Mouse (Mus musculus): Measurements from ENCODE around the gene Pnliprp1. TPM values are rescaled to one million over a fixed set of nuclear protein-coding genes. Genes with fewer than 3 reads are reported as not detected.

Pnliprp1 gene
- polyA plus RNA-seq (2014; fragmentation: Nextera tagmentation; extraction: Ambion mirVana): 0.35 TPM in 1 of 2 replicates, not detected in the other

DNA sequence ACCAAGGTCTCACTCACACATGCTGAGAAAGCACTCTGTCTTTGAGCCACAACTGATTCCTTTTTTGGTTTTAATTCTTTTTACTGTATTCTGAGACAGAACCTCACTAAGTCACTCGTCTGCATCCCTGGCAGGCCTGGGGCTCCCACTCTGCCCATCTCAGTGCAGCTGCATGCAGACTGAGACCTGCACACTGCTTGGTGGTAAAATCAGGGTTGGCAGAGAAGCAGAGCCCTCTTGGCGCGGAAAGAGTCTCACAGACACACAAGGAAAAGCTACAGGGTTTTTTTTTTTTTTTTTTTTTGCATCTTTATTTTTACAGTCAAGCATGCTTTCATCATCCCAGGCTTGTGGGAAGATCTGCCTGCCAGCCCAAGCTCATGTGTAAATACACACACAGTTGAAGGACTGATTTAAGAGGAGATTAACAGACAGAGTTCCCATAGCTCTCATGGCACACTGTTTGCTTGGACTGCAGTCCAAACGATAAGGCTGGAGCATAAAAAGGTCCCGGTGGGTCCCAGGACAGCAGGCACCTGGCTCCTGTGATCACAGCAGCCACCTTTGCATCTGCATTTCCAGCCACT lies at the start of gene Pnliprp1:
Pnliprp1 (plus strand) TSS at position 443 of the 587 bp plus-strand sequence.
- Histone ChIP-seq H3K4me2 (replicated peaks) (no peak within 1 kb of the TSS), H3K4me1 (replicated peaks; ENCODE audit: control insufficient read depth, insufficient read depth, low read length) (no peaks in the 10 kb centered on the region), H3K9ac (no peak within 1 kb of the TSS), H3K27me3 (ENCODE audit: control insufficient read depth, insufficient read depth, low read length) (no peaks in the 10 kb centered on the region), H3K4me3 (replicated peaks; ENCODE audit: low read length) (no peak within 1 kb of the TSS), H3K9me3 (ENCODE audit: control insufficient read depth, low read length) (peaks cover 7% of the 10 kb centered on the region; the same call in 1 of the 2 replicates), H3K27ac (no peak within 1 kb of the TSS), H3K36me3 (replicated peaks; ENCODE audit: control insufficient read depth, insufficient read depth) (no peaks in the 10 kb centered on the region)
- WGBS: 67% methylated on average over 5 of the region's 5 CpGs
- DNase-seq (ENCODE audit: low spot score) (no peak), ATAC-seq (ENCODE audit: low FRiP score) (no peak)

DNA sequence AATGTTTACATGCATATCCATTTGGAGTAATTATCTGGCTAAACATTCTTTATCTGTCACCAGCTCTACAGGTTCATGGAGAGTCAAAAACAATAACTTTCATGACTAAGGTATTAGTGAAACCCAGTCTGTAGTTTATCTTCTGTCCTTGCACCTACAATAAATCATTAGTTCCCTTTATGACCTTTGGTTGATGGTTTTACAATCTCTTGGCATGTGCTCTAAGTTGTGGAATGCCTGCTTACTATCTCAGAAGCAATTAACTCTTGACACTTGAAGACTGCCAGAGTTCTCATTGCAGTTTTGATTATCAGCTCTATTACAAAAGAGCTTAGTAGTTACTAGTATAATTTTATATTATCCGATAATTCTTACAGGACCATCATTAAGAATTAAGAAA lies 39.8 kb upstream of the Pnliprp1 start:
- H3K4me1 ChIP-seq (replicated peaks; ENCODE audit: control insufficient read depth, insufficient read depth, low read length): no peaks in the 10 kb centered on the region
- no peaks in the 10 kb centered on the region for H3K36me3 ChIP-seq (replicated peaks; ENCODE audit: control insufficient read depth, insufficient read depth)
- no peaks in the 10 kb centered on the region for H3K9me3 ChIP-seq (ENCODE audit: control insufficient read depth, low read length)
- ATAC-seq (ENCODE audit: low FRiP score) (no peak), DNase-seq (ENCODE audit: low spot score) (no peak)
- H3K9ac ChIP-seq: no peak overlapping the region
- no peaks in the 10 kb centered on the region for H3K27me3 ChIP-seq (ENCODE audit: control insufficient read depth, insufficient read depth, low read length)
- 84% methylated on average over 1 of the region's 1 CpGs for WGBS
- H3K4me3 ChIP-seq (replicated peaks; ENCODE audit: low read length): no peak overlapping the region
- H3K4me2 ChIP-seq (replicated peaks): no peak overlapping the region
- H3K27ac ChIP-seq: no peak overlapping the region

- Histone ChIP-seq H3K9me3 (ENCODE audit: control insufficient read depth, low read length) (no peaks in the 10 kb centered on the region), H3K4me3 (replicated peaks; ENCODE audit: low read length) (no peak overlapping the region), H3K9ac (no peak overlapping the region), H3K4me1 (replicated peaks; ENCODE audit: control insufficient read depth, insufficient read depth, low read length) (no peaks in the 10 kb centered on the region), H3K27ac (no peak overlapping the region), H3K27me3 (ENCODE audit: control insufficient read depth, insufficient read depth, low read length) (no peaks in the 10 kb centered on the region), H3K36me3 (replicated peaks; ENCODE audit: control insufficient read depth, insufficient read depth) (no peaks in the 10 kb centered on the region), H3K4me2 (replicated peaks) (no peak overlapping the region)
- ATAC-seq (ENCODE audit: low FRiP score) (no peak), DNase-seq (ENCODE audit: low spot score) (no peak)
- WGBS: 89% methylated on average over 3 of the region's 3 CpGs
These were observed 33.4 kb upstream of the Pnliprp1 start for GRCm38 (mm10) chr19:58695314-58695713.

GRCm38 (mm10) chr19:58696235-58696634 lies 32.5 kb upstream of the Pnliprp1 start:
- Histone ChIP-seq H3K4me2 (replicated peaks) (no peak overlapping the region), H3K4me1 (replicated peaks; ENCODE audit: control insufficient read depth, insufficient read depth, low read length) (no peaks in the 10 kb centered on the region), H3K9ac (no peak overlapping the region), H3K36me3 (replicated peaks; ENCODE audit: control insufficient read depth, insufficient read depth) (no peaks in the 10 kb centered on the region), H3K27me3 (ENCODE audit: control insufficient read depth, insufficient read depth, low read length) (no peaks in the 10 kb centered on the region), H3K4me3 (replicated peaks; ENCODE audit: low read length) (no peak overlapping the region), H3K9me3 (ENCODE audit: control insufficient read depth, low read length) (no peaks in the 10 kb centered on the region), H3K27ac (no peak overlapping the region)
- DNase-seq (ENCODE audit: low spot score) (no peak), ATAC-seq (ENCODE audit: low FRiP score) (no peak)
- 85% methylated on average over 2 of the region's 2 CpGs for WGBS

- Histone ChIP-seq H3K9ac (no peak overlapping the region), H3K9me3 (ENCODE audit: control insufficient read depth, low read length) (no peaks in the 10 kb centered on the region), H3K27ac (no peak overlapping the region), H3K4me2 (replicated peaks) (no peak overlapping the region), H3K4me1 (replicated peaks; ENCODE audit: control insufficient read depth, insufficient read depth, low read length) (no peaks in the 10 kb centered on the region), H3K36me3 (replicated peaks; ENCODE audit: control insufficient read depth, insufficient read depth) (no peaks in the 10 kb centered on the region), H3K4me3 (replicated peaks; ENCODE audit: low read length) (no peak overlapping the region), H3K27me3 (ENCODE audit: control insufficient read depth, insufficient read depth, low read length) (no peaks in the 10 kb centered on the region)
- no peak for DNase-seq (ENCODE audit: low spot score)
- 88% methylated on average over 4 of the region's 4 CpGs for WGBS
- ATAC-seq (ENCODE audit: low FRiP score): no peak
These were observed 24.1 kb upstream of the Pnliprp1 start for GRCm38 (mm10) chr19:58704556-58704955.

GRCm38 (mm10) chr19:58708611-58709010 lies 20.1 kb upstream of the Pnliprp1 start:
- no peak for ATAC-seq (ENCODE audit: low FRiP score)
- H3K27ac ChIP-seq: no peak overlapping the region
- H3K4me1 ChIP-seq (replicated peaks; ENCODE audit: control insufficient read depth, insufficient read depth, low read length): no peaks in the 10 kb centered on the region
- no peak overlapping the region for H3K9ac ChIP-seq
- H3K4me3 ChIP-seq (replicated peaks; ENCODE audit: low read length): no peak overlapping the region
- no peaks in the 10 kb centered on the region for H3K36me3 ChIP-seq (replicated peaks; ENCODE audit: control insufficient read depth, insufficient read depth)
- 67% methylated on average over 3 of the region's 3 CpGs for WGBS
- H3K9me3 ChIP-seq (ENCODE audit: control insufficient read depth, low read length): no peaks in the 10 kb centered on the region
- H3K27me3 ChIP-seq (ENCODE audit: control insufficient read depth, insufficient read depth, low read length): no peaks in the 10 kb centered on the region
- no peak for DNase-seq (ENCODE audit: low spot score)
- H3K4me2 ChIP-seq (replicated peaks): no peak overlapping the region

- no peaks in the 10 kb centered on the region for H3K27me3 ChIP-seq (ENCODE audit: control insufficient read depth, insufficient read depth, low read length)
- H3K4me3 ChIP-seq (replicated peaks; ENCODE audit: low read length): no peak overlapping the region
- no peaks in the 10 kb centered on the region for H3K36me3 ChIP-seq (replicated peaks; ENCODE audit: control insufficient read depth, insufficient read depth)
- no peak for ATAC-seq (ENCODE audit: low FRiP score)
- no peak overlapping the region for H3K9ac ChIP-seq
- no peaks in the 10 kb centered on the region for H3K9me3 ChIP-seq (ENCODE audit: control insufficient read depth, low read length)
- WGBS: 79% methylated on average over 4 of the region's 4 CpGs
- H3K4me1 ChIP-seq (replicated peaks; ENCODE audit: control insufficient read depth, insufficient read depth, low read length): no peaks in the 10 kb centered on the region
- no peak overlapping the region for H3K27ac ChIP-seq
- no peak for DNase-seq (ENCODE audit: low spot score)
- no peak overlapping the region for H3K4me2 ChIP-seq (replicated peaks)
These were observed 10.8 kb upstream of the Pnliprp1 start for GRCm38 (mm10) chr19:58717925-58718324.

DNA sequence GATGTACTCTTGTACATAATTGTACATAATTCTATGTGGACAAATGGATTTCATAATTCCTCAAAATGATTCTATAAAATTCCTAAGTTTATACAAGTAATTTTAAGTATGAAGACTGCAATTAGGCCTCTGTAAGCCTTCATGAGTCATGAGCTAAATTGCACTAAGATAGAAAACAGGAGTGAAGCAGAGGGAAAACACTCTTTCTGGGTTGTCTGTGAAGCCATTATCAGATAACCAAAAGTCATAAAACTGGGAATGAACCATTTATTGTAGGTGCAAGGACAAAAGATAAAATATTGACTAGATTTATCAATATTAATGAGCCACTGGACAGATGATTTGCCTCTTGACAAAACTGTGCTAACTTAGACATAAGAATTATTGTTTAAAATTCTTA lies 8.2 kb upstream of the Pnliprp1 start:
- H3K4me1 ChIP-seq (replicated peaks; ENCODE audit: control insufficient read depth, insufficient read depth, low read length): no peaks in the 10 kb centered on the region
- ATAC-seq (ENCODE audit: low FRiP score) (no peak), DNase-seq (ENCODE audit: low spot score) (no peak)
- no peaks in the 10 kb centered on the region for H3K27me3 ChIP-seq (ENCODE audit: control insufficient read depth, insufficient read depth, low read length)
- H3K27ac ChIP-seq: no peak overlapping the region
- peaks cover 6% of the 10 kb centered on the region; the same call in 1 of the 2 replicates for H3K9me3 ChIP-seq (ENCODE audit: control insufficient read depth, low read length)
- H3K4me2 ChIP-seq (replicated peaks): no peak overlapping the region
- H3K9ac ChIP-seq: no peak overlapping the region
- no peak overlapping the region for H3K4me3 ChIP-seq (replicated peaks; ENCODE audit: low read length)
- no peaks in the 10 kb centered on the region for H3K36me3 ChIP-seq (replicated peaks; ENCODE audit: control insufficient read depth, insufficient read depth)

- H3K9me3 ChIP-seq (ENCODE audit: control insufficient read depth, low read length): peaks cover 7% of the 10 kb centered on the region; the same call in 1 of the 2 replicates
- ATAC-seq (ENCODE audit: low FRiP score) (no peak), DNase-seq (ENCODE audit: low spot score) (no peak)
- H3K4me2 ChIP-seq (replicated peaks): no peak overlapping the region
- H3K27ac ChIP-seq: no peak overlapping the region
- H3K4me3 ChIP-seq (replicated peaks; ENCODE audit: low read length): no peak overlapping the region
- 93% methylated on average over 5 of the region's 5 CpGs for WGBS
- no peaks in the 10 kb centered on the region for H3K4me1 ChIP-seq (replicated peaks; ENCODE audit: control insufficient read depth, insufficient read depth, low read length)
- no peaks in the 10 kb centered on the region for H3K36me3 ChIP-seq (replicated peaks; ENCODE audit: control insufficient read depth, insufficient read depth)
- no peaks in the 10 kb centered on the region for H3K27me3 ChIP-seq (ENCODE audit: control insufficient read depth, insufficient read depth, low read length)
- H3K9ac ChIP-seq: no peak overlapping the region
These were observed 2.1 kb upstream of the Pnliprp1 start for GRCm38 (mm10) chr19:58726551-58726950.

DNA sequence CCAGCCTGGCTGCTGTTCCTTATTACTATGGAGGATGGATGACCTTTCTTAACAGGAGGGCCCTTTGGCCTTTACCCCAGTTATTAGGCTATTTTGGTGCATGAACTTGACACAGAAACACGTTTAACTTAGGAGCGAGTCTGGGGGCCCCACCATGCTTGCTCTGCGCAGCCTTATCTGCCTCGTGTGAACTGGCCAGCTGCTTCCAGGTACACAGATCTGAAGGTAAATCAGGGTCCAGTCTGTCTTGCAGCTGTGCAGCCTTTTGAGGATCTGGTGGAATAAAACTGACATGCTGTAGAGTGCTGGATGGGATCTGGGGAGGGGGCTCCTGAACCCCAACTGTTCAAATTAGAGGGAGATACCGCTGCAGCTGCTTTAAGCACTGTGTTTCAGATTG lies 931 bp upstream of the Pnliprp1 start:
- Histone ChIP-seq H3K9me3 (ENCODE audit: control insufficient read depth, low read length) (peaks cover 7% of the 10 kb centered on the region; the same call in 1 of the 2 replicates), H3K27me3 (ENCODE audit: control insufficient read depth, insufficient read depth, low read length) (no peaks in the 10 kb centered on the region), H3K36me3 (replicated peaks; ENCODE audit: control insufficient read depth, insufficient read depth) (no peaks in the 10 kb centered on the region), H3K27ac (no peak overlapping the region), H3K4me3 (replicated peaks; ENCODE audit: low read length) (no peak overlapping the region), H3K4me2 (replicated peaks) (no peak overlapping the region), H3K4me1 (replicated peaks; ENCODE audit: control insufficient read depth, insufficient read depth, low read length) (no peaks in the 10 kb centered on the region), H3K9ac (no peak overlapping the region)
- 80% methylated on average over 5 of the region's 5 CpGs for WGBS
- ATAC-seq (ENCODE audit: low FRiP score) (no peak), DNase-seq (ENCODE audit: low spot score) (no peak)

All from hindbrain, embryonic 14.5 days (tissue).